34 mouse cellular contexts compared by ENCODE assay signal in the genomic region with DNA sequence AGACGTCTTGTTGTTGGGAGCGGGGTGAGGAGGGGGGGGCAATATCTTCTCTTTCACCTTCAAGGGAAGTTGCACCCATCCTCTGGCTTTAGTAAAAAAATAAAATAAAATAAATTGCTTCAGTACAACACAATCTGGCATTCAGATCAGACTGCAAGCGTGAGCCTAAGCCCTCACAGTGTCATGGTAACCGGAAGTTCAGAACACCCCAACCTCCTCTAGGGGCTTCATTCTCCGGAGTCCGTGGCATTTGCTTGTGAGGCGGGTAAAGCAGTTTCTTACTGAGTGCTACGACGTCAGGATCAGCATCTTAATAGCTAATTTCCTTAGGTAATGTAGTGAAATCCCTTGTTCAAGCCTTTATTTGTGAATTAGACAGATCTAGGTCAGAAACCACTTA. TPM values are rescaled to one million over a fixed set of nuclear protein-coding genes. Genes with fewer than 3 reads are reported as not detected.
DNase-seq lines count a peak whose midpoint lies in the region; ATAC-seq and TF ChIP-seq lines count a peak whose summit lies in the region.
"Had no signal": no experiment of that assay in that cellular context is flagged by ENCODE, and none has a peak within 500 bp of the region (broad histone marks: within the 10 kb centered on the region; RNA-seq: fewer than 3 reads in every experiment).

No protein-coding gene starts in this region.

- no peak for TF ChIP-seq EP300 in heart, adult 2 months (IDR thresholded peaks at IDR 0.05; ENCODE audit: insufficient read depth, low read depth, low read length)

- no peaks in the 10 kb centered on the region for H3K79me2 ChIP-seq in heart, adult 2 months (replicated peaks; ENCODE audit: control insufficient read depth, insufficient read depth, low read length)

- no peak overlapping the region for H3K4me2 ChIP-seq in midbrain, embryonic 14.5 days (ENCODE audit: low read length)
- H3K4me2 ChIP-seq in midbrain, postnatal 0 days (ENCODE audit: low read depth, low read length, poor library complexity, severe bottlenecking) = no peak overlapping the region
- H3K4me2 ChIP-seq: embryonic facial prominence, embryonic 12.5 days; embryonic facial prominence, embryonic 15.5 days; forebrain, embryonic 15.5 days; heart, embryonic 12.5 days; heart, embryonic 15.5 days; hindbrain, embryonic 14.5 days had no signal

- no peaks in the 10 kb centered on the region for H3K9me3 ChIP-seq in midbrain, embryonic 14.5 days (ENCODE audit: control insufficient read depth, low read length)
- H3K9me3 ChIP-seq in midbrain, embryonic 10.5 days (replicated peaks) = no peaks in the 10 kb centered on the region
- no peaks in the 10 kb centered on the region for H3K9me3 ChIP-seq in midbrain, postnatal 0 days (ENCODE audit: low read length)
- H3K9me3 ChIP-seq: embryonic facial prominence, embryonic 12.5 days; embryonic facial prominence, embryonic 15.5 days; forebrain, embryonic 15.5 days; G1E; heart, embryonic 12.5 days; heart, embryonic 15.5 days; hindbrain, embryonic 10.5 days had no signal

- no peak for ATAC-seq in midbrain, embryonic 14.5 days (ENCODE audit: low FRiP score, low TSS enrichment)
- ATAC-seq in midbrain, postnatal 0 days (ENCODE audit: low FRiP score) = peak; percentile 45; the same call in 1 of the 2 replicates
- ATAC-seq: activated CD4-positive, CD25-positive, alpha-beta regulatory T cell, adult 4 months; forebrain, embryonic 15.5 days had no signal

- intact Hi-C loops in heart, adult 2 months (cut with DNase I) = no loop called here

- 79% methylated on average over 9 of the region's 9 CpGs for WGBS in heart, adult 2 months
- WGBS in midbrain, embryonic 14.5 days = 50% methylated on average over 9 of the region's 9 CpGs
- WGBS in midbrain, embryonic 10.5 days = 81% methylated on average over 9 of the region's 9 CpGs
- 30% methylated on average over 9 of the region's 9 CpGs for WGBS in midbrain, postnatal 0 days

- H3K27ac ChIP-seq in heart, adult 2 months = no peak overlapping the region
- no peak overlapping the region for H3K27ac ChIP-seq in midbrain, embryonic 14.5 days (replicated peaks; ENCODE audit: low read depth, low read length)
- H3K27ac ChIP-seq in midbrain, embryonic 10.5 days (replicated peaks) = no peak overlapping the region
- no peak overlapping the region for H3K27ac ChIP-seq in midbrain, postnatal 0 days (ENCODE audit: low read depth, low read length)
- H3K27ac ChIP-seq: embryonic facial prominence, embryonic 12.5 days; embryonic facial prominence, embryonic 15.5 days; heart, embryonic 15.5 days; hindbrain, embryonic 10.5 days; hindbrain, embryonic 14.5 days had no signal

- no peak for TF ChIP-seq CTCF in heart, adult 2 months (IDR thresholded peaks at IDR 0.05)
- peak; percentile 27; the same call in 1 of the 2 replicates for TF ChIP-seq CTCF in midbrain, postnatal 0 days (IDR thresholded peaks at IDR 0.05)

- no peak overlapping the region for H3K4me3 ChIP-seq in heart, adult 2 months
- no peak overlapping the region for H3K4me3 ChIP-seq in midbrain, embryonic 14.5 days (replicated peaks; ENCODE audit: low read depth, low read length)
- no peak overlapping the region for H3K4me3 ChIP-seq in midbrain, embryonic 10.5 days
- no peak overlapping the region for H3K4me3 ChIP-seq in midbrain, postnatal 0 days (ENCODE audit: low read depth, low read length)
- H3K4me3 ChIP-seq: embryonic facial prominence, embryonic 12.5 days; embryonic facial prominence, embryonic 15.5 days; forebrain, embryonic 15.5 days; heart, embryonic 12.5 days; heart, embryonic 15.5 days; hindbrain, embryonic 10.5 days had no signal

- H3K36me3 ChIP-seq in heart, adult 2 months (ENCODE audit: control insufficient read depth, insufficient read depth, low read length) = no peaks in the 10 kb centered on the region
- no peaks in the 10 kb centered on the region for H3K36me3 ChIP-seq in midbrain, embryonic 14.5 days (ENCODE audit: control insufficient read depth, insufficient read depth, low read length)
- H3K36me3 ChIP-seq in midbrain, embryonic 10.5 days = no peaks in the 10 kb centered on the region
- H3K36me3 ChIP-seq in midbrain, postnatal 0 days (ENCODE audit: insufficient read depth, low read length) = no peaks in the 10 kb centered on the region
- H3K36me3 ChIP-seq: embryonic facial prominence, embryonic 12.5 days; embryonic facial prominence, embryonic 15.5 days; forebrain, embryonic 15.5 days; G1E; heart, embryonic 12.5 days; heart, embryonic 15.5 days; hindbrain, embryonic 10.5 days had no signal

- H3K9ac ChIP-seq in heart, adult 2 months (ENCODE audit: low read depth, low read length) = no peak overlapping the region
- no peak overlapping the region for H3K9ac ChIP-seq in midbrain, embryonic 14.5 days (replicated peaks; ENCODE audit: low read length)
- no peak overlapping the region for H3K9ac ChIP-seq in midbrain, postnatal 0 days (replicated peaks; ENCODE audit: low read length, poor library complexity, severe bottlenecking)
- H3K9ac ChIP-seq: embryonic facial prominence, embryonic 12.5 days; embryonic facial prominence, embryonic 15.5 days; forebrain, embryonic 15.5 days; heart, embryonic 12.5 days; heart, embryonic 15.5 days; hindbrain, embryonic 14.5 days had no signal

- no peak for TF ChIP-seq POLR2A in heart, adult 2 months (IDR thresholded peaks at IDR 0.05; ENCODE audit: insufficient read depth, low read depth, low read length)

- H3K4me1 ChIP-seq in heart, adult 2 months (ENCODE audit: control insufficient read depth, insufficient read depth, low read length) = no peaks in the 10 kb centered on the region
- H3K4me1 ChIP-seq in midbrain, embryonic 14.5 days (ENCODE audit: control insufficient read depth, insufficient read depth, low read length) = 0 out of 2 replicates have a peak, but pooled peaks cover 19% of the 10 kb centered on the region
- H3K4me1 ChIP-seq in midbrain, embryonic 10.5 days = peaks cover 7% of the 10 kb centered on the region; the same call in 1 of the 2 replicates
- H3K4me1 ChIP-seq in midbrain, postnatal 0 days (ENCODE audit: insufficient read depth, low read length) = peaks cover 7% of the 10 kb centered on the region
- H3K4me1 ChIP-seq: embryonic facial prominence, embryonic 12.5 days; embryonic facial prominence, embryonic 15.5 days; heart, embryonic 12.5 days; heart, embryonic 15.5 days; hindbrain, embryonic 10.5 days had no signal

- H3K27me3 ChIP-seq in heart, adult 2 months (ENCODE audit: control insufficient read depth, insufficient read depth, low read length) = no peaks in the 10 kb centered on the region
- no peaks in the 10 kb centered on the region for H3K27me3 ChIP-seq in midbrain, embryonic 14.5 days (ENCODE audit: control insufficient read depth, insufficient read depth, low read length)
- no peaks in the 10 kb centered on the region for H3K27me3 ChIP-seq in midbrain, embryonic 10.5 days (ENCODE audit: low read depth, poor library complexity, severe bottlenecking)
- H3K27me3 ChIP-seq in midbrain, postnatal 0 days (ENCODE audit: insufficient read depth, low read length) = no peaks in the 10 kb centered on the region
- H3K27me3 ChIP-seq: CH12.LX; embryonic facial prominence, embryonic 12.5 days; embryonic facial prominence, embryonic 15.5 days; forebrain, embryonic 15.5 days; heart, embryonic 12.5 days; heart, embryonic 15.5 days had no signal

- peak; percentile 55 for DNase-seq in heart, adult 11 months
- no peak for DNase-seq in heart, adult 2 months
- peak; percentile 41 for DNase-seq in midbrain, embryonic 14.5 days
- no peak for DNase-seq in midbrain, embryonic 10.5 days (ENCODE audit: low spot score)
- peak; percentile 27 for DNase-seq in R1 (ENCODE audit: low read depth, low spot score)
- no peak for DNase-seq in midbrain, postnatal 0 days (ENCODE audit: low spot score)
- DNase-seq in neural tube, embryonic 10.5 days (ENCODE audit: extremely low spot score, low spot score) = no peak
- DNase-seq in right cerebral cortex, adult 18-20 months = no peak
- DNase-seq: adrenal gland, postnatal 10 days; adrenal gland, postnatal 36 days; B cell, adult 2 months; cerebellum, adult 11 months; cerebellum, adult 2 months; cerebellum, adult 9-11 months; cerebellum, postnatal 25 days; gastrocnemius, postnatal 10 days; gastrocnemius, postnatal 36 days; heart, postnatal 10 days; heart, postnatal 36 days had no signal

RNA-seq across cellular contexts. Expression of a gene that starts 30.6 kb away (rescaled TPM):
- total RNA-seq in heart, adult 2 months (2021) = not detected
- polyA plus RNA-seq in heart, adult 2 months (2012; rRNA removed) = not detected in 2 replicates
- 3.5 and 4.3 TPM in 2 replicates for polyA plus RNA-seq in midbrain, embryonic 14.5 days (2014; fragmentation: Nextera tagmentation; extraction: Ambion mirVana)
- polyA plus RNA-seq in midbrain, embryonic 10.5 days (2016; fragmentation: Nextera tagmentation; extraction: Ambion mirVana) = not detected in 2 replicates
- total RNA-seq in midbrain, postnatal 0 days (2014; rRNA removed) = 6.5 and 7.1 TPM in 2 replicates
- 1.6 and 2.4 TPM in 2 replicates for polyA plus RNA-seq in midbrain, postnatal 0 days (2015; fragmentation: Nextera tagmentation; extraction: Ambion mirVana)
- total RNA-seq: adrenal gland, adult 18-20 months; adrenal gland, postnatal 10 days; adrenal gland, postnatal 36 days; CH12.LX; common myeloid progenitor, adult 5-6 weeks; gastrocnemius, adult 18-20 months; gastrocnemius, postnatal 10 days; gastrocnemius, postnatal 36 days; granulocyte monocyte progenitor cell, adult 5-6 weeks; heart, postnatal 10 days; heart, postnatal 36 days had no signal
- polyA plus RNA-seq: activated CD4-positive, CD25-positive, alpha-beta regulatory T cell, adult 4 months; embryonic facial prominence, embryonic 12.5 days; embryonic facial prominence, embryonic 15.5 days; forebrain, embryonic 11.5 days; G1E; heart, embryonic 12.5 days; heart, embryonic 15.5 days; hindbrain, embryonic 10.5 days had no signal

Comparison
In these comparisons a context has a peak if more than half of its experiments do, and no peak if none do; other contexts are left out.
1. DNase-seq: peak in heart, adult 11 months (single experiment), midbrain, embryonic 14.5 days (single experiment) and R1 (single experiment); none in heart, adult 2 months (0 of 2), midbrain, embryonic 10.5 days (single experiment), midbrain, postnatal 0 days (single experiment), neural tube, embryonic 10.5 days (single experiment) and right cerebral cortex, adult 18-20 months (single experiment).